Mouse (Mus musculus): ENCODE data around the gene Olfr654. TPM values are rescaled to one million over a fixed set of nuclear protein-coding genes. Genes with fewer than 3 reads are reported as not detected.

Gene Olfr654
- polyA plus RNA-seq, 1 experiment from 2014 or later: not detected

- 79% methylated on average over 5 of the region's 5 CpGs for WGBS (ENCODE audit: insufficient replicate concordance)
- Histone ChIP-seq H3K27ac (ENCODE audit: low read depth) (no peak overlapping the region), H3K36me3 (replicated peaks; ENCODE audit: insufficient read depth, low read length) (no peaks in the 10 kb centered on the region), H3K9ac (replicated peaks) (no peak overlapping the region), H3K4me1 (ENCODE audit: insufficient read depth) (no peaks in the 10 kb centered on the region), H3K27me3 (ENCODE audit: insufficient read depth, low read length) (no peaks in the 10 kb centered on the region), H3K4me2 (ENCODE audit: low read depth, low read length) (no peak overlapping the region), H3K4me3 (ENCODE audit: low read depth, low read length) (no peak overlapping the region), H3K9me3 (ENCODE audit: low read length) (no peaks in the 10 kb centered on the region)
- ATAC-seq: no peak
- TF ChIP-seq EP300 (IDR thresholded peaks at IDR 0.05; ENCODE audit: low read depth) (no peak), CTCF (IDR thresholded peaks at IDR 0.05; ENCODE audit: low read depth) (no peak)
- no peak for DNase-seq
Measured at GRCm38 (mm10) chr7:104588274-104588673, 1.4 kb downstream of the Olfr654 start.

GRCm38 (mm10) chr7:104601679-104602078 lies 14.9 kb downstream of the Olfr654 start, which contains the start of gene Olfr655:
Gene Olfr655, minus strand, starts transcription at chr7:104601779.
- H3K27me3 ChIP-seq (ENCODE audit: insufficient read depth, low read length): no peaks in the 10 kb centered on the region
- H3K9me3 ChIP-seq (ENCODE audit: low read length): no peaks in the 10 kb centered on the region
- TF ChIP-seq CTCF (IDR thresholded peaks at IDR 0.05; ENCODE audit: low read depth) (no peak), EP300 (IDR thresholded peaks at IDR 0.05; ENCODE audit: low read depth) (no peak)
- no peak within 1 kb of the TSS for H3K4me2 ChIP-seq (ENCODE audit: low read depth, low read length)
- no peak within 1 kb of the TSS for H3K9ac ChIP-seq (replicated peaks)
- H3K36me3 ChIP-seq (replicated peaks; ENCODE audit: insufficient read depth, low read length): no peaks in the 10 kb centered on the region
- DNase-seq (no peak), ATAC-seq (no peak)
- H3K27ac ChIP-seq (ENCODE audit: low read depth): no peak within 1 kb of the TSS
- H3K4me3 ChIP-seq (ENCODE audit: low read depth, low read length): no peak within 1 kb of the TSS
- no peaks in the 10 kb centered on the region for H3K4me1 ChIP-seq (ENCODE audit: insufficient read depth)
- WGBS (ENCODE audit: insufficient replicate concordance): 70% methylated on average over 2 of the region's 2 CpGs

GRCm38 (mm10) chr7:104603173-104603572 lies 16.3 kb downstream of the Olfr654 start:
- Histone ChIP-seq H3K4me1 (ENCODE audit: insufficient read depth) (no peaks in the 10 kb centered on the region), H3K4me2 (ENCODE audit: low read depth, low read length) (no peak overlapping the region), H3K9me3 (ENCODE audit: low read length) (no peaks in the 10 kb centered on the region), H3K27ac (ENCODE audit: low read depth) (no peak overlapping the region), H3K9ac (replicated peaks) (no peak overlapping the region), H3K4me3 (ENCODE audit: low read depth, low read length) (no peak overlapping the region), H3K27me3 (ENCODE audit: insufficient read depth, low read length) (no peaks in the 10 kb centered on the region), H3K36me3 (replicated peaks; ENCODE audit: insufficient read depth, low read length) (no peaks in the 10 kb centered on the region)
- ATAC-seq (no peak), DNase-seq (peak; percentile 68)
- TF ChIP-seq EP300 (IDR thresholded peaks at IDR 0.05; ENCODE audit: low read depth) (no peak), CTCF (IDR thresholded peaks at IDR 0.05; ENCODE audit: low read depth) (peak; percentile 84)
- 4% methylated on average over 3 of the region's 3 CpGs for WGBS (ENCODE audit: insufficient replicate concordance)

GRCm38 (mm10) chr7:104604727-104605126 lies 17.9 kb downstream of the Olfr654 start:
- no peak for TF ChIP-seq CTCF (IDR thresholded peaks at IDR 0.05; ENCODE audit: low read depth)
- TF ChIP-seq EP300 (IDR thresholded peaks at IDR 0.05; ENCODE audit: low read depth): no peak

GRCm38 (mm10) chr7:104613655-104614054 lies 26.8 kb downstream of the Olfr654 start, which contains the start of gene Olfr656:
Gene Olfr656, plus strand, starts transcription at chr7:104613955.
- H3K4me1 ChIP-seq (ENCODE audit: insufficient read depth): no peaks in the 10 kb centered on the region
- ATAC-seq: no peak
- no peaks in the 10 kb centered on the region for H3K27me3 ChIP-seq (ENCODE audit: insufficient read depth, low read length)
- DNase-seq: no peak
- H3K9ac ChIP-seq (replicated peaks): no peak within 1 kb of the TSS
- H3K36me3 ChIP-seq (replicated peaks; ENCODE audit: insufficient read depth, low read length): no peaks in the 10 kb centered on the region
- TF ChIP-seq CTCF (IDR thresholded peaks at IDR 0.05; ENCODE audit: low read depth) (no peak), EP300 (IDR thresholded peaks at IDR 0.05; ENCODE audit: low read depth) (no peak)
- 66% methylated on average over 4 of the region's 4 CpGs for WGBS (ENCODE audit: insufficient replicate concordance)
- H3K9me3 ChIP-seq (ENCODE audit: low read length): no peaks in the 10 kb centered on the region
- H3K4me2 ChIP-seq (ENCODE audit: low read depth, low read length): no peak within 1 kb of the TSS
- H3K27ac ChIP-seq (ENCODE audit: low read depth): no peak within 1 kb of the TSS
- H3K4me3 ChIP-seq (ENCODE audit: low read depth, low read length): no peak within 1 kb of the TSS

More at GRCm38 (mm10) chr7:104604727-104605126, 17.9 kb downstream of the Olfr654 start:
- no peaks in the 10 kb centered on the region for H3K9me3 ChIP-seq (ENCODE audit: low read length)
- H3K9ac ChIP-seq (replicated peaks): no peak overlapping the region
- H3K4me1 ChIP-seq (ENCODE audit: insufficient read depth): no peaks in the 10 kb centered on the region
- H3K27ac ChIP-seq (ENCODE audit: low read depth): no peak overlapping the region
- ATAC-seq: no peak
- no peaks in the 10 kb centered on the region for H3K27me3 ChIP-seq (ENCODE audit: insufficient read depth, low read length)
- H3K4me2 ChIP-seq (ENCODE audit: low read depth, low read length): no peak overlapping the region
- H3K36me3 ChIP-seq (replicated peaks; ENCODE audit: insufficient read depth, low read length): no peaks in the 10 kb centered on the region
- DNase-seq: no peak
- H3K4me3 ChIP-seq (ENCODE audit: low read depth, low read length): no peak overlapping the region

- Histone ChIP-seq H3K9me3 (ENCODE audit: low read length) (no peaks in the 10 kb centered on the region), H3K9ac (replicated peaks) (no peak within 1 kb of the TSS), H3K27me3 (ENCODE audit: insufficient read depth, low read length) (no peaks in the 10 kb centered on the region), H3K36me3 (replicated peaks; ENCODE audit: insufficient read depth, low read length) (no peaks in the 10 kb centered on the region), H3K4me1 (ENCODE audit: insufficient read depth) (no peaks in the 10 kb centered on the region), H3K27ac (ENCODE audit: low read depth) (no peak within 1 kb of the TSS), H3K4me2 (ENCODE audit: low read depth, low read length) (no peak within 1 kb of the TSS), H3K4me3 (ENCODE audit: low read depth, low read length) (no peak within 1 kb of the TSS)
- TF ChIP-seq EP300 (IDR thresholded peaks at IDR 0.05; ENCODE audit: low read depth) (no peak), CTCF (IDR thresholded peaks at IDR 0.05; ENCODE audit: low read depth) (no peak)
- no peak for DNase-seq
- no peak for ATAC-seq
Measured at GRCm38 (mm10) chr7:104624494-104624893, 37.7 kb downstream of the Olfr654 start, which contains the start of gene Olfr657. Gene Olfr657, plus strand, starts transcription at chr7:104624794.

Other genes with a start within 250 kb of the Olfr654 start
- 1.8 and 1.9 TPM in 2 replicates for gene Trim12c, start 233.7 kb upstream of the Olfr654 start, polyA plus RNA-seq (2015; fragmentation: Nextera tagmentation; extraction: Ambion mirVana)
- 0.49 and 0.53 TPM in 2 replicates for gene Trim30b, start 217.1 kb upstream of the Olfr654 start, polyA plus RNA-seq (2015; fragmentation: Nextera tagmentation; extraction: Ambion mirVana)
- 0.38 and 0.50 TPM in 2 replicates for gene Trim30c, start 186.2 kb upstream of the Olfr654 start, polyA plus RNA-seq (2015; fragmentation: Nextera tagmentation; extraction: Ambion mirVana)
- gene Trim30a, start 121.8 kb upstream of the Olfr654 start, polyA plus RNA-seq (2015; fragmentation: Nextera tagmentation; extraction: Ambion mirVana): 4.3 and 5.2 TPM in 2 replicates
- 1.9 and 2.1 TPM in 2 replicates for gene Trim30d, start 79.2 kb upstream of the Olfr654 start, polyA plus RNA-seq (2015; fragmentation: Nextera tagmentation; extraction: Ambion mirVana)
- gene Olfr651, start 36.9 kb upstream of the Olfr654 start, polyA plus RNA-seq (2015; fragmentation: Nextera tagmentation; extraction: Ambion mirVana): not detected in 2 replicates
- not detected in 2 replicates for gene Olfr652, start 26.1 kb upstream of the Olfr654 start, polyA plus RNA-seq (2015; fragmentation: Nextera tagmentation; extraction: Ambion mirVana)
- gene Olfr653, start 9.7 kb upstream of the Olfr654 start, polyA plus RNA-seq (2015; fragmentation: Nextera tagmentation; extraction: Ambion mirVana): not detected in 2 replicates
- gene Olfr655, start 14.8 kb downstream of the Olfr654 start, polyA plus RNA-seq (2015; fragmentation: Nextera tagmentation; extraction: Ambion mirVana): not detected in 2 replicates
- gene Olfr656, start 26.9 kb downstream of the Olfr654 start, polyA plus RNA-seq (2015; fragmentation: Nextera tagmentation; extraction: Ambion mirVana): not detected in 2 replicates
- not detected in 2 replicates for gene Olfr657, start 37.8 kb downstream of the Olfr654 start, polyA plus RNA-seq (2015; fragmentation: Nextera tagmentation; extraction: Ambion mirVana)
- not detected in 2 replicates for gene Olfr658, start 60.3 kb downstream of the Olfr654 start, polyA plus RNA-seq (2015; fragmentation: Nextera tagmentation; extraction: Ambion mirVana)
- not detected in 2 replicates for gene Olfr659, start 79.7 kb downstream of the Olfr654 start, polyA plus RNA-seq (2015; fragmentation: Nextera tagmentation; extraction: Ambion mirVana)
- not detected in 2 replicates for gene Olfr661, start 99.5 kb downstream of the Olfr654 start, polyA plus RNA-seq (2015; fragmentation: Nextera tagmentation; extraction: Ambion mirVana)
- gene Usp17le, start 190.4 kb downstream of the Olfr654 start, polyA plus RNA-seq (2015; fragmentation: Nextera tagmentation; extraction: Ambion mirVana): not detected in 2 replicates

Measured in liver, postnatal 0 days (tissue).